Mouse (Mus musculus): ENCODE results near the gene Fam162b. TPM values are rescaled to one million over a fixed set of nuclear protein-coding genes. Genes with fewer than 3 reads are reported as not detected.

Fam162b gene
- total RNA-seq, 2 experiments from 2014 or later, result not detected

Other genes with a start within 250 kb of the Fam162b start
- 1 to 10 TPM in 1 of 2 experiments, under 1 TPM in 1; 0.54 to 1.7 TPM for gene Gm49339, start 109.9 kb downstream of the Fam162b start, total RNA-seq (2021)
- gene Lilr4b, start 109.9 kb downstream of the Fam162b start, total RNA-seq (2021), result 1 to 10 TPM; 1.9 to 3.5 TPM
- 1 to 10 TPM; 1.2 to 2.2 TPM for gene Lilrb4a, start 99.6 kb downstream of the Fam162b start, total RNA-seq (2021)
- gene Gprc6a, start 40.9 kb upstream of the Fam162b start, total RNA-seq (2021), result not detected
- not detected for gene Rfx6, start 87.2 kb upstream of the Fam162b start, total RNA-seq (2021)

Data from heart, postnatal 36 days (tissue).